Mouse (Mus musculus) embryonic facial prominence, embryonic 15.5 days (tissue): ENCODE measurements around the gene Zfp335. TPM values are rescaled to one million over a fixed set of nuclear protein-coding genes. Genes with fewer than 3 reads are reported as not detected.
A peak's percentile ranks its signal among the peaks of the same experiment; 100 is the strongest.

Experiments
- ATAC-seq: fragments of 200-750 bp; cut with Nextera tagmentation; 2 replicates; pipeline ENCODE4 v1.8.0; 2017; ENCODE audit warnings: low read depth, moderate TSS enrichment; ENCODE audit not compliant: insufficient number of reproducible peaks, low FRiP score, low TSS enrichment
- H3K27ac ChIP-seq: fragments of 300-500 bp; sonication (generic); replicated peaks from 2 replicates; pipeline ENCODE4 v1.5.1; 2015; ENCODE audit warnings: mild to moderate bottlenecking, inconsistent platforms
- H3K27me3 ChIP-seq: fragments of 300-500 bp; sonication (generic); 2 replicates; pipeline ENCODE4 v1.6.1; 2015; ENCODE audit warnings: inconsistent platforms
- H3K36me3 ChIP-seq: fragments of 300-500 bp; sonication (generic); 2 replicates; pipeline ENCODE4 v1.6.1; 2015; ENCODE audit warnings: mild to moderate bottlenecking, inconsistent platforms
- H3K4me1 ChIP-seq: fragments of 300-500 bp; sonication (generic); 2 replicates; pipeline ENCODE4 v1.6.1; 2015; ENCODE audit warnings: inconsistent platforms
- H3K4me2 ChIP-seq: fragments of 300-500 bp; sonication (generic); replicated peaks from 2 replicates; pipeline ENCODE4 v1.6.1; 2015; ENCODE audit warnings: mild to moderate bottlenecking, inconsistent platforms
- H3K4me3 ChIP-seq: fragments of 300-500 bp; sonication (generic); replicated peaks from 2 replicates; pipeline ENCODE4 v1.5.1; 2015; ENCODE audit warnings: mild to moderate bottlenecking, inconsistent platforms
- H3K9ac ChIP-seq: fragments of 300-500 bp; sonication (generic); 2 replicates; pipeline ENCODE4 v1.6.1; 2015; ENCODE audit warnings: inconsistent platforms
- H3K9me3 ChIP-seq: fragments of 300-500 bp; sonication (generic); replicated peaks from 2 replicates; pipeline ENCODE4 v1.6.1; 2016; ENCODE audit warnings: inconsistent platforms
- WGBS: fragments of 180-500 bp; shearing (Covaris S2); methylation state at CpG from one replicate; pipeline ENCODE4 v1.1.7; 2015; 5-methylcytosine and 5-hydroxymethylcytosine counted together
- polyA plus RNA-seq: library from polyadenylated mRNA; unstranded; fragments of >200 nt; fragmentation: Nextera tagmentation; extraction: Ambion mirVana; gene quantifications from 2 replicates; pipeline ENCODE4 v1.2.1, GENCODE M21; 2015

The Zfp335 gene
- polyA plus RNA-seq: 13.4 and 16.0 TPM in 2 replicates

GRCm38 (mm10) chr2:164911086-164912048 is at the start of gene Zfp335:
Zfp335 (minus strand) TSS chr2:164911757.
- peaks cover 28% of the 10 kb centered on the region for H3K36me3 ChIP-seq
- WGBS: under 1% methylated on average over 90 of the region's 91 CpGs
- ATAC-seq: peak; percentile 89

DNA sequence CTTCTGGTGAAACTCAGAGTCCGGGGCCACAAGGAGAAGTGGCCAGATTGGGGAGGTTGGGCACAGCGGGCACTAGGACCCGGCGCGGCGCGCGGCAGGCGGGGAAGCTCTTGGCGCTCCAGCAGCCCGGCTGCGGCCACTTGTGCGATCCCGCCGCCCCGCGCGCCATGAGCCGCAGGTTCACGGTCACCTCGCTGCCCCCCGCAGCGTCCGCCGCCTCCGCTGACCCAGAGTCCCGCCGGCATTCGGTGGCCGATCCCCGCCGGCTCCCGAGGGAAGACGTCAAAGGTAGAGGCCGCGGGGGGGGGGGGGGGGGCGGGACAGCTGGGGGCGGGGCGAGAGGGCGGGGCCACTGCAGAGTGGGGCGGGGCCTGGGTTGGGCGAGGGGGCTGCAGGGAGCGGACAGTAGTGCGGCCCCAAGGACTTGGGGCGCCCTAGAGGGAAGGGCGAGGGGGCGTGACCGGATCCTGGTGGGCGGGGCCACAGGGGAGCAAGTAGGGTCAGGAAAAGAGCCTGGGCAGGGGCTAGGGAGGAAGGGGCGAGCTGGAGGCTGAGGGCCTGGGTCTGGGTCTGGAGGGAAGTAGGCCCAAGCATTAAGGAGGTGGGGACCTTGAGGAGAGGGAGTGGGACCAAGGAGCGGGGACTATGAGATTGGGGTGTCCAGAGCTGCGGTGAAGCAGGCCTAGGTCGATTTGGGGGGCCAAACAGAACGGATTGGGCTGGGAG is 49.3 kb upstream of the Zfp335 start, which contains the start of gene Slc12a5:
Slc12a5 (plus strand) TSS at position 87 of the 726 bp plus-strand sequence.
- Histone ChIP-seq H3K4me1 (peaks cover 11% of the 10 kb centered on the region; the same call in 1 of the 2 replicates), H3K9ac (0 out of 2 replicates have a peak within 1 kb of the TSS, but pooled peaks have one; percentile 22), H3K4me2 (peak within 1 kb of the TSS; percentile 65), H3K27me3 (peaks cover 14% of the 10 kb centered on the region), H3K36me3 (no peaks in the 10 kb centered on the region), H3K9me3 (no peaks in the 10 kb centered on the region), H3K27ac (no peak within 1 kb of the TSS), H3K4me3 (peak within 1 kb of the TSS; percentile 54)
- WGBS: 1% methylated on average over 40 of the region's 54 CpGs
- ATAC-seq: peak; percentile 44; the same call in 1 of the 2 replicates

More at GRCm38 (mm10) chr2:164911086-164912048, at the start of gene Zfp335:
- peak within 1 kb of the TSS; percentile 89 for H3K4me3 ChIP-seq
- H3K4me1 ChIP-seq: peaks cover 22% of the 10 kb centered on the region
- peak within 1 kb of the TSS; percentile 99 for H3K27ac ChIP-seq
- H3K9me3 ChIP-seq: peaks cover under 1% of the 10 kb centered on the region; the same call in 1 of the 2 replicates
- peak within 1 kb of the TSS; percentile 83 for H3K4me2 ChIP-seq
- peak within 1 kb of the TSS; percentile 91 for H3K9ac ChIP-seq
- H3K27me3 ChIP-seq: no peaks in the 10 kb centered on the region

DNA sequence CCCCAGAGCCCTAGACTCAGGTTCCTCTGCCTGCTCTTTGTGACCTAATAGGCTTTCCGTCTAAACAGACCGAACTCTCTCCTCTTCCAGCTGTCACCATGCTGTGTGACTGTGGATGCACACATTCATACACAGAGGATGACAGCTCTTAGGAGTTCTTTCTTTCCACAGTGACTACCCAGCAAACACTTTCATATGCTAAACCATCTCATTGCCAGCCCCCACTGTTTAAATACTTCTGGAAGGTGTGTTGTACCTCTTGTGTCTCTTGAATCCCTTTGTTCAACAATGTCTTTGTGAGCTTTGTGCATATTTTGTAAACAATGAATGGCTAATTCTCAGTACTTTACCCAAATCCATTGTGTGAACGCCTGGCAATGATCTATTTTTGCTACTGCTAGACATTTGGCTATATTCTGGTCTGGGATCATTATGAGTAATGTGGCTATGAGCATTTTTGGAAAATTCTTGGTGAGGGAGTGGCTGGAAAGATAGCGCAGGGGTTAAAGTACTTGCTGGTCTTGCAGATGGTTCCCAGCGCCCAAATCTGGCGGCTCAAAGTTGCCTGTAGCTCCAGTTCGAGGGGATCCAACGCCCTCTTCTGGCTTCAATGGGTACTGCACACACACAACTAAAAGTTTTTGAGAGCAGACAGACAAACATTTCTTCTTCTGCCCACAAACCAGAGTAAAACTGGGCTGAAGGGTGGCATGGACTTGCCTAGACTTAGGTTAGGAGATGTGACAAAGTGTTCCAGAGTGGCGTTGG is 46.2 kb upstream of the Zfp335 start:
- H3K9me3 ChIP-seq: no peaks in the 10 kb centered on the region
- WGBS: 62% methylated on average over 9 of the region's 9 CpGs

GRCm38 (mm10) chr2:164956195-164956594 is 44.6 kb upstream of the Zfp335 start:
- Histone ChIP-seq H3K27me3 (peaks cover 42% of the 10 kb centered on the region), H3K4me1 (peaks cover 14% of the 10 kb centered on the region), H3K4me3 (no peak overlapping the region), H3K36me3 (no peaks in the 10 kb centered on the region), H3K9me3 (no peaks in the 10 kb centered on the region), H3K9ac (no peak overlapping the region), H3K4me2 (no peak overlapping the region), H3K27ac (no peak overlapping the region)
- 53% methylated on average over 5 of the region's 5 CpGs for WGBS
- no peak for ATAC-seq

More for the DNA sequence above, 46.2 kb upstream of the Zfp335 start:
- no peak for ATAC-seq
- Histone ChIP-seq H3K27ac (no peak overlapping the region), H3K4me2 (no peak overlapping the region), H3K9ac (no peak overlapping the region), H3K36me3 (no peaks in the 10 kb centered on the region), H3K4me1 (peaks cover 19% of the 10 kb centered on the region), H3K4me3 (no peak overlapping the region), H3K27me3 (peaks cover 35% of the 10 kb centered on the region)

DNA sequence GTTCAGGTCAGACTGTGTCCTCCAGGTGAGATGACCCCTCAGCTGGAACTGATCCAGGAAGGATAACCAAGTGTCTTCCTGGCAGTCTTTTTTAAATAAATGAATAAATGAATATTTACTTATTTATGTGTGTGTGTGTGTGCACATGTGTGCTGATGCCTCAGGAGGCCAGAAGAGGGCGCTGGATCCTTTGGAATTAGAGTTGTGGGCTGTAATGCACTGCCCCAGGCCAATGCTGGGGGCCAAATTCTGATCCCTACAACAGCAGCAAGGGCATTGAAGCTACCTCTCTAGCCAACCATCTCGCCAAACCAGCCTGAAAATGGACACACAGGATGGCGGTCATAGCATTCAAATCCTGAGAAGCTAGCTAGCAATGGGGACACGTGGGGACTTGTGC is 44.2 kb upstream of the Zfp335 start:
- H3K4me2 ChIP-seq: no peak overlapping the region
- no peaks in the 10 kb centered on the region for H3K36me3 ChIP-seq
- H3K27me3 ChIP-seq: peaks cover 47% of the 10 kb centered on the region
- no peak overlapping the region for H3K27ac ChIP-seq
- no peak overlapping the region for H3K9ac ChIP-seq
- 67% methylated on average over 4 of the region's 4 CpGs for WGBS
- no peaks in the 10 kb centered on the region for H3K9me3 ChIP-seq
- ATAC-seq: no peak
- peaks cover 10% of the 10 kb centered on the region for H3K4me1 ChIP-seq
- no peak overlapping the region for H3K4me3 ChIP-seq

GRCm38 (mm10) chr2:164953224-164953623 is 41.7 kb upstream of the Zfp335 start:
- Histone ChIP-seq H3K9me3 (no peaks in the 10 kb centered on the region), H3K4me3 (no peak overlapping the region), H3K27ac (no peak overlapping the region), H3K9ac (no peak overlapping the region), H3K27me3 (peaks cover 72% of the 10 kb centered on the region), H3K4me1 (peaks cover 20% of the 10 kb centered on the region), H3K4me2 (peak overlapping the region; percentile 31; the same call in 1 of the 2 replicates), H3K36me3 (no peaks in the 10 kb centered on the region)
- WGBS: under 1% methylated on average over 21 of the region's 21 CpGs
- ATAC-seq: no peak

DNA sequence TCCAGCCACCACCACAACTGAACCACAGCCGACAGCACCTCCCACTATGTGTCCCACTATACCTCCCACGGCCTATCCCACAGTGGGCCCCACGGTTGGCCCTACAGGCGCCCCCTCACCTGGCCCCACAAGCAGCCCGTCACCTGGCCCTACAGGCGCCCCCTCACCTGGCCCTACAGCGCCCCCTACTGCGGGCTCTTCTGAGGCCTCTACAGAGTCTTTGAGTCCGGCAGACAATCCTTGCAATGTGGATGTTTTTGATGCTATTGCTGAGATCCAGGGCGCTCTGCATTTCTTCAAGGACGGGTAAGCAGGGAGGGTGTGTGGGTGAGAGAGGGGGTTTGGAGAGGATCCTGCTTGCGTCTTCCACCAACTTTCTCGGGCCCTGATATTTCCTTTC is 40.9 kb upstream of the Zfp335 start:
- H3K27me3 ChIP-seq: peaks cover 79% of the 10 kb centered on the region
- ATAC-seq: no peak
- H3K36me3 ChIP-seq: no peaks in the 10 kb centered on the region
- H3K4me2 ChIP-seq: no peak overlapping the region
- H3K9ac ChIP-seq: no peak overlapping the region
- no peak overlapping the region for H3K4me3 ChIP-seq
- peaks cover 28% of the 10 kb centered on the region for H3K4me1 ChIP-seq
- H3K9me3 ChIP-seq: no peaks in the 10 kb centered on the region
- 40% methylated on average over 13 of the region's 13 CpGs for WGBS
- no peak overlapping the region for H3K27ac ChIP-seq

DNA sequence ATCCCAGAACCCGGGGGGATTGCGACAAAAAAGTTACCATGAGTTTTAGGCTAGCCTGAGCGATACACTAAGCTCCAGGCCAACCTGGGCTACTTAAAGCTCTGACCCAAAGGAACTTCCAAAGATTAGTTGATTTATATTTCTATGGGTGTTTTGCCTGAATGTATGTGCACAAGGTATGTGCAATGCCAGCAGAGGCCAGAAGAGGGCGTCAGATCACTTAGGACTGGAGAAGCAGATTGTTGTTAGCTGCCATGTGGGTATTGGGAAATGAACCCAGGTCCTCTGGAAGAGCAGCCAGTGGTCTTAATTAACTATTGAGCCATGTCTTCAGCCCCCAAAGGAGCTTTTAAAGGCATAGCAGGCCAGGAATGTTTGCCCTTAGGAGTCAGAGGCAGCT is 40.2 kb upstream of the Zfp335 start:
- 84% methylated on average over 4 of the region's 4 CpGs for WGBS
- H3K4me1 ChIP-seq: peaks cover 28% of the 10 kb centered on the region
- H3K27me3 ChIP-seq: peaks cover 85% of the 10 kb centered on the region
- H3K36me3 ChIP-seq: no peaks in the 10 kb centered on the region
- no peak for ATAC-seq
- no peaks in the 10 kb centered on the region for H3K9me3 ChIP-seq
- H3K9ac ChIP-seq: no peak overlapping the region
- H3K4me2 ChIP-seq: no peak overlapping the region
- H3K27ac ChIP-seq: no peak overlapping the region
- H3K4me3 ChIP-seq: no peak overlapping the region

- no peak for ATAC-seq
- Histone ChIP-seq H3K4me2 (no peak overlapping the region), H3K9ac (no peak overlapping the region), H3K36me3 (no peaks in the 10 kb centered on the region), H3K27ac (no peak overlapping the region), H3K4me1 (peaks cover 28% of the 10 kb centered on the region), H3K9me3 (no peaks in the 10 kb centered on the region), H3K4me3 (no peak overlapping the region), H3K27me3 (peaks cover 84% of the 10 kb centered on the region)
- 29% methylated on average over 13 of the region's 13 CpGs for WGBS
These were observed 38.9 kb upstream of the Zfp335 start for GRCm38 (mm10) chr2:164950501-164950900.

DNA sequence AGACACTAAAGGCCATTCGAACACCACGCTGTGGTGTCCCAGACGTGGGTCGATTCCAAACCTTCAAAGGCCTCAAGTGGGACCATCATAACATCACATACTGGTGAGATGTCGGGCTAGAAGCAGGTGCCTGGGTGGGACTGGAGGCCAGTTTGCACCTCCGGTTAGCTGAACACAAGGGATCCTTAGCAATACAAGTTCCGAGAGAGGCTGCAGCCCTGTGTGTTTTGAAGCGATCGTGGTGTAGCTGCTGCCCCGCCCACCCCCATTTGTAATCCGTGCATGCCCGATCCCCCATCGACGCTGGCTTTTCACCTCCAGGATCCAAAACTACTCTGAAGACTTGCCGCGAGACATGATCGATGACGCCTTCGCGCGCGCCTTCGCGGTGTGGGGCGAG is 37.4 kb upstream of the Zfp335 start:
- H3K4me2 ChIP-seq: peak overlapping the region; percentile 38
- no peak overlapping the region for H3K27ac ChIP-seq
- H3K9ac ChIP-seq: no peak overlapping the region
- peaks cover 71% of the 10 kb centered on the region for H3K27me3 ChIP-seq
- H3K36me3 ChIP-seq: no peaks in the 10 kb centered on the region
- H3K4me3 ChIP-seq: 0 out of 2 replicates have a peak overlapping the region, but pooled peaks have one; percentile 21
- H3K9me3 ChIP-seq: no peaks in the 10 kb centered on the region
- WGBS: 8% methylated on average over 25 of the region's 25 CpGs
- peaks cover 28% of the 10 kb centered on the region for H3K4me1 ChIP-seq
- no peak for ATAC-seq
